Mouse (Mus musculus) thymus, adult 2 months (tissue): ENCODE data around the gene Camkv.

Experiments
- CTCF ChIP-seq: fragments of 200-500 bp; IDR thresholded peaks from 2 replicates; pipeline ENCODE4 v1.5.1; 2012; ENCODE audit warnings: mild to moderate bottlenecking, control low read depth, low read length, moderate library complexity, borderline replicate concordance; ENCODE audit not compliant: control insufficient read depth, poor library complexity, insufficient read depth; ENCODE audit errors: extremely low read depth
- POLR2A ChIP-seq: fragments of 200-500 bp; IDR thresholded peaks from 2 replicates; pipeline ENCODE4 v1.6.1; 2012; ENCODE audit warnings: mild to moderate bottlenecking, low read length, control low read depth, moderate library complexity; ENCODE audit not compliant: control insufficient read depth, poor library complexity, insufficient read depth; ENCODE audit errors: extremely low read depth

- TF ChIP-seq POLR2A (no peak), CTCF (no peak)
Observed at GRCm38 (mm10) chr9:107936831-107937230, 1.4 kb downstream of the Camkv start.
